Mouse (Mus musculus): ENCODE measurements at regions not wholly inside any gene's neighbourhood (a gene's known extent, or its start where the extent isn't known, plus 50 kb on each side); places are given as distances from the start of the nearest gene placed in this dataset.

- no peaks in the 10 kb centered on the region for H3K9me3 ChIP-seq
- H3K4me3 ChIP-seq (replicated peaks): no peak overlapping the region
- no peak overlapping the region for H3K9ac ChIP-seq (replicated peaks)
- no peaks in the 10 kb centered on the region for H3K27me3 ChIP-seq
- WGBS: 83% methylated on average over 4 of the region's 4 CpGs
- H3K36me3 ChIP-seq: no peaks in the 10 kb centered on the region
- H3K27ac ChIP-seq: no peak overlapping the region
- ATAC-seq: no peak
- H3K4me2 ChIP-seq (replicated peaks): no peak overlapping the region
- H3K4me1 ChIP-seq (replicated peaks): no peaks in the 10 kb centered on the region
Measured at GRCm38 (mm10) chr3:131771863-131772546, 207.4 kb downstream of the Papss1 start.

- Histone ChIP-seq H3K27ac (no peak overlapping the region), H3K36me3 (no peaks in the 10 kb centered on the region), H3K9ac (replicated peaks) (no peak overlapping the region), H3K4me1 (replicated peaks) (no peaks in the 10 kb centered on the region), H3K4me2 (replicated peaks) (no peak overlapping the region), H3K27me3 (no peaks in the 10 kb centered on the region), H3K4me3 (replicated peaks) (no peak overlapping the region), H3K9me3 (no peaks in the 10 kb centered on the region)
- 78% methylated on average over 5 of the region's 5 CpGs for WGBS
- ATAC-seq: no peak
Measured at GRCm38 (mm10) chr3:131772593-131772992, 208.0 kb downstream of the Papss1 start.

GRCm38 (mm10) chr3:131775431-131775830, 210.9 kb downstream of the Papss1 start:
- Histone ChIP-seq H3K9ac (replicated peaks) (no peak overlapping the region), H3K27me3 (no peaks in the 10 kb centered on the region), H3K27ac (no peak overlapping the region), H3K36me3 (no peaks in the 10 kb centered on the region), H3K4me1 (replicated peaks) (no peaks in the 10 kb centered on the region), H3K4me2 (replicated peaks) (no peak overlapping the region), H3K4me3 (replicated peaks) (no peak overlapping the region), H3K9me3 (no peaks in the 10 kb centered on the region)
- 77% methylated on average over 4 of the region's 4 CpGs for WGBS
- no peak for ATAC-seq

GRCm38 (mm10) chr3:131776650-131777049, 212.1 kb downstream of the Papss1 start:
- 94% methylated on average over 2 of the region's 2 CpGs for WGBS
- Histone ChIP-seq H3K4me3 (replicated peaks) (no peak overlapping the region), H3K9ac (replicated peaks) (no peak overlapping the region), H3K27ac (no peak overlapping the region), H3K9me3 (no peaks in the 10 kb centered on the region), H3K4me2 (replicated peaks) (no peak overlapping the region), H3K36me3 (no peaks in the 10 kb centered on the region), H3K27me3 (no peaks in the 10 kb centered on the region), H3K4me1 (replicated peaks) (no peaks in the 10 kb centered on the region)
- no peak for ATAC-seq

GRCm38 (mm10) chr3:131779803-131780202, 215.2 kb downstream of the Papss1 start:
- WGBS: 82% methylated on average over 7 of the region's 7 CpGs
- no peaks in the 10 kb centered on the region for H3K9me3 ChIP-seq
- H3K4me1 ChIP-seq (replicated peaks): no peaks in the 10 kb centered on the region
- H3K27me3 ChIP-seq: no peaks in the 10 kb centered on the region
- H3K27ac ChIP-seq: no peak overlapping the region
- no peak for ATAC-seq
- no peak overlapping the region for H3K4me2 ChIP-seq (replicated peaks)
- H3K36me3 ChIP-seq: no peaks in the 10 kb centered on the region
- H3K4me3 ChIP-seq (replicated peaks): no peak overlapping the region
- H3K9ac ChIP-seq (replicated peaks): no peak overlapping the region

GRCm38 (mm10) chr3:131785524-131785923, 221.0 kb downstream of the Papss1 start:
- Histone ChIP-seq H3K9ac (replicated peaks) (no peak overlapping the region), H3K9me3 (no peaks in the 10 kb centered on the region), H3K4me1 (replicated peaks) (no peaks in the 10 kb centered on the region), H3K36me3 (no peaks in the 10 kb centered on the region), H3K4me2 (replicated peaks) (no peak overlapping the region), H3K4me3 (replicated peaks) (no peak overlapping the region), H3K27ac (no peak overlapping the region), H3K27me3 (no peaks in the 10 kb centered on the region)
- 79% methylated on average over 3 of the region's 3 CpGs for WGBS
- no peak for ATAC-seq

- ATAC-seq: no peak
- Histone ChIP-seq H3K4me3 (replicated peaks) (no peak overlapping the region), H3K36me3 (no peaks in the 10 kb centered on the region), H3K9me3 (no peaks in the 10 kb centered on the region), H3K27me3 (no peaks in the 10 kb centered on the region), H3K4me1 (replicated peaks) (no peaks in the 10 kb centered on the region), H3K9ac (replicated peaks) (no peak overlapping the region), H3K27ac (no peak overlapping the region), H3K4me2 (replicated peaks) (no peak overlapping the region)
- 88% methylated on average over 2 of the region's 2 CpGs for WGBS
Measured at GRCm38 (mm10) chr3:131788321-131788720, 223.8 kb downstream of the Papss1 start.

GRCm38 (mm10) chr3:131789177-131789576, 224.6 kb downstream of the Papss1 start:
- no peaks in the 10 kb centered on the region for H3K9me3 ChIP-seq
- H3K4me3 ChIP-seq (replicated peaks): no peak overlapping the region
- H3K27me3 ChIP-seq: no peaks in the 10 kb centered on the region
- no peak overlapping the region for H3K9ac ChIP-seq (replicated peaks)
- no peak for ATAC-seq
- H3K4me1 ChIP-seq (replicated peaks): no peaks in the 10 kb centered on the region
- H3K36me3 ChIP-seq: no peaks in the 10 kb centered on the region
- H3K27ac ChIP-seq: no peak overlapping the region
- no peak overlapping the region for H3K4me2 ChIP-seq (replicated peaks)

- no peak for ATAC-seq
- 73% methylated on average over 1 of the region's 1 CpGs for WGBS
Measured at GRCm38 (mm10) chr3:131794056-131794455, 229.5 kb downstream of the Papss1 start.

GRCm38 (mm10) chr3:131795108-131796005, 230.8 kb downstream of the Papss1 start:
- Histone ChIP-seq H3K9ac (replicated peaks) (no peak overlapping the region), H3K4me2 (replicated peaks) (no peak overlapping the region), H3K36me3 (no peaks in the 10 kb centered on the region), H3K27me3 (no peaks in the 10 kb centered on the region), H3K4me1 (replicated peaks) (no peaks in the 10 kb centered on the region), H3K9me3 (no peaks in the 10 kb centered on the region), H3K27ac (no peak overlapping the region), H3K4me3 (replicated peaks) (no peak overlapping the region)
- 83% methylated on average over 10 of the region's 10 CpGs for WGBS
- no peak for ATAC-seq

More at GRCm38 (mm10) chr3:131794056-131794455, 229.5 kb downstream of the Papss1 start:
- Histone ChIP-seq H3K4me2 (replicated peaks) (no peak overlapping the region), H3K27me3 (no peaks in the 10 kb centered on the region), H3K4me1 (replicated peaks) (no peaks in the 10 kb centered on the region), H3K36me3 (no peaks in the 10 kb centered on the region), H3K4me3 (replicated peaks) (no peak overlapping the region), H3K9ac (replicated peaks) (no peak overlapping the region), H3K9me3 (no peaks in the 10 kb centered on the region), H3K27ac (no peak overlapping the region)

- Histone ChIP-seq H3K4me2 (replicated peaks) (no peak overlapping the region), H3K4me3 (replicated peaks) (no peak overlapping the region), H3K4me1 (replicated peaks) (no peaks in the 10 kb centered on the region), H3K27me3 (no peaks in the 10 kb centered on the region), H3K9me3 (no peaks in the 10 kb centered on the region), H3K36me3 (no peaks in the 10 kb centered on the region), H3K9ac (replicated peaks) (no peak overlapping the region), H3K27ac (no peak overlapping the region)
- ATAC-seq: no peak
- WGBS: 83% methylated on average over 4 of the region's 4 CpGs
Measured at GRCm38 (mm10) chr3:131799774-131800173, 235.2 kb downstream of the Papss1 start.

- H3K4me1 ChIP-seq (replicated peaks): no peaks in the 10 kb centered on the region
- 82% methylated on average over 3 of the region's 3 CpGs for WGBS
- no peak overlapping the region for H3K4me3 ChIP-seq (replicated peaks)
- H3K36me3 ChIP-seq: no peaks in the 10 kb centered on the region
- no peak for ATAC-seq
- H3K27ac ChIP-seq: no peak overlapping the region
- no peaks in the 10 kb centered on the region for H3K27me3 ChIP-seq
- no peak overlapping the region for H3K4me2 ChIP-seq (replicated peaks)
- H3K9ac ChIP-seq (replicated peaks): no peak overlapping the region
- H3K9me3 ChIP-seq: no peaks in the 10 kb centered on the region
Measured at GRCm38 (mm10) chr3:131801551-131801950, 237.0 kb downstream of the Papss1 start.

Measured in midbrain, embryonic 13.5 days (tissue).